Mouse (Mus musculus) cerebellum, adult 9-11 months (tissue): ENCODE measurements around the gene Ccdc85b.
A peak's percentile ranks its signal among the peaks of the same experiment; 100 is the strongest.

Experiments
- DNase-seq: peaks from one replicate; pipeline ENCODE4 v3.0.0; 2022

Ccdc85b gene

GRCm38 (mm10) chr19:5423561-5423960 is 34.1 kb downstream of the Ccdc85b start:
- peak; percentile 68 for DNase-seq

DNA sequence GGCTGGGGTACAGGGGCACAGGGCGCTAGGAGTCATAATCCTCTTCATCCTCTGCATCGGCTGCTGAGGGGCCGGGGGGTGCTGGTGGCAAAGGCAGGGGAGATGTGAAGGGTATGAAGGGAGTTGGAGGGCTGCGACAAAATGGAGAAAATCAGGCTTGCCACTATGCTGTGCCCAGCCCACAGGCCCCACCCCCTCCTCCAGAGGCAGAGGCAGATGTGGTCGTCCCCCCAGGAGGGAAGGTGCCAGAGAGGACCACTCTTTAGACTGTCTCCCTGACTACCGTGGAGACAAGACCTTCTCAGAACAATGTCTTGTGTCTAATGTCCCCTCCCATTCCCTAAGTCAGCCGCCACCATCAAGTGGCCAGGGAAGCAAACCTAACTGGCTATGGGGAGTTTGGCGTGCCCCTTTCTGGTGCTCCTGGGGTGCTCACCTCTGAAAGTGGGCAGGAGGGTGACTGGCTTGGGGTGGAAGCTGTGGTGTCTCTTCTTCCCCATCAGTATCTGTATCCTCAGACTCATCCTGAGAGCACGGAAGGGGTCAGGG is 34.7 kb downstream of the Ccdc85b start:
- peak; percentile 62 for DNase-seq

DNA sequence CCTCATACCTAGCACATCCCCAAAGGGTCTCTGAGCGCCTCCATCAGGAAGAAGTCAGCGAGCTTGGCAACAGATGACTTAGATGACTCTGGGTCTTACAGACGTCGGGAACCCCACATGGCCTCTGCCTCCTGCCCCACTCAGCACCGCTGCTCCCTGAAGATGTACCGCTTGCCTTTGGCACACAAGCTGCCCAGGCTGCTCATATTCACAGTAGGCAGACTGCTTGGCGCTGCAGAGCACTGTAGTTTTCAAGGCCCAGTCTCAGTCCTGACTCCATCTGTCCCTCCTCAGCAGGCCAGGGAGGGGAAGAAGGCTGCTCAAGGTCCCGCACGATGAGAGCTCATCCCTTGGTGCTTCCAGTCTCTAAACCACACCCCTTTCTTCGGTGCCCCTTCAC is 35.4 kb downstream of the Ccdc85b start:
- peak; percentile 72 for DNase-seq

- DNase-seq: no peak
These were observed 35.9 kb downstream of the Ccdc85b start for GRCm38 (mm10) chr19:5421784-5422183.

GRCm38 (mm10) chr19:5420579-5420978 is 37.1 kb downstream of the Ccdc85b start:
- DNase-seq: no peak

- no peak for DNase-seq
These were observed 38.1 kb downstream of the Ccdc85b start for GRCm38 (mm10) chr19:5419630-5420029.

DNA sequence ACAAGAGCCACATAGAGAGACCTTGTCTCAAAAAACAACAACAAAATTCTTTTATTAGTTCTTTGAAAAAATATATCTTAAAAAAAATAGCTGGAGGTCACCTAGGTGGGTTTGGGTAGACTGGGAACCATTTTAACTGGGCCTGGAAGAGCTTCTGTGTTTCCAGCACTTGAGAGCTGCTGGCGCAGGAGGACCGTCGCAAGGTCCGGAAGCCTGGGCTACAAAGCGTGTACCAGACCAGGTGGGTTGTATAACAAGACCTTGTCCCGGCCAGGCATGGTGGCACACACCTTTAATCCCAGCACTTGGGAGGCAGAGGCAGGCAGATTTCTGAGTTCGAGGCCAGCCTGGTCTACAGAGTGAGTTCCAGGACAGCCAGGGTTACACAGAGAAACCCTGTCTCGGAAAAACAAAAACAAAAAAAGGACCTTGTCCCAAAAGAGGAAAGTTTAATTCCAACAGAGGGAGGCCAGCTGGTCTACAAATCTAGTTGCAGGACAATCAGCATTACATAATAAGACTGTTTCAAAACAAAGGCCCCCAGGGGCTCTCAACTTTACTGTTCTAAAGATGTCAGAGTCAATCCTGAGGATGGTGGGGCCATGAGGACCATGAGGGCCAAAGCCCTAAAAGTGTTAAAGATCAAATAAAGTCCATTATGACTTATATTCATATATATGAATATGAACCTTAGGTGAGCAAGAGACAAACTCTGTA is 38.8 kb downstream of the Ccdc85b start:
- DNase-seq: no peak

DNA sequence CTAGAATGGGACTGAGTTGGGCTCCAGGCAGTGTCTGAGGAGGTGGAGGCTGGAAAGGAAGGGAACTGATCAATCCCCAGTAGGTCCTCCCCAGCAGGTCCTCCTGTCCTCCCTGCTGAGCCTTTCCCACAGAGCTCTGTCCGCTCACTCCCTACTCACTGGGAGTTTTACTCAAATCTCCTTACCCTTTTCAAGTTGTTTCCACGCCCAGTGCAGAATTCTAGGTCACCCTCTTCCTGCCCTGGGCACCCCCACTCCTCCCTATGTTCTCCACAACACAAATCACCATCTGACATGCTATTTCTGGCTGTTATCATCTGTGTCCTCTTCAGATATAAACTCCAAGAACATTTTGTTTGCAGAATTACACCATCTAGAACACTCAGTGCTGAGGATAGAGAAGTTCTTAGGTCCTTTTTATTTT is 43.1 kb downstream of the Ccdc85b start:
- DNase-seq: no peak

DNA sequence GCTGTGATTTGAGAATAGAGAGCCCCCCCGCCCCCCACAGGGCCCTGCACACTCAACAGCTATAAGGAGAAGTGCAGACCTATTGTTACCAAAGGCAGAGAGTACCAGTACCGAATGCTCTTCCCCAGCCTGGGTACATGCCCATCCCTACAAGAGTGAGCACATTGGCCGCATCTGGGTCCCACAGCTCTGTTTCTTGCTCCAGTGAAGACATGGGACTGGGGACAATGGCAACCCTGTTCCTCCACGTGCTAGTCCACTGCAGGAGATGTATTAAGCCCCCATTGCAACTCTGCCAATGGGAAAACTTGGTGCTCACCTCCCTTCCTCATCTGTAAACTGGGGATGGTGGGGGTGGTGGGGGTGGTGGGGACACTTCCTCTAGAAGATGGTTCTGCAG is 43.9 kb downstream of the Ccdc85b start:
- DNase-seq: no peak

DNA sequence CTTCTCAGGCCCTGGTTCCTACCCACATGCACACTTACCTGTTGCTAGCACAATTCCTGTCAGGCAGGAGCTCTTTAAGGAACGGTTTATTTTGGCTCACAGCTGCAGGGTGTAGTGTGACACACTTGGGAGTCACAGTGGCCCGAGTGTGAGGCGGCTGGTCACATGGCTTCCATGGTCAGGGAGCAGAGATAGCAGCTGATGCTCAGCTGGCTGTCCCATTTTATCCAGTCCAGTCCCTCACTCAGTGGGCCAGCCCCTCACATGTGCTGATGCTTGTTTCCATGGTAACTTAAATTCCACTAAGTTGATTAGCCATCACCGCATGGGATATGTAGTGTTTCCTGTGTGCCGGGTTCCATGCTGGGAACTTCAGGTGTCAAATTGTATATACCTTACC is 45.7 kb downstream of the Ccdc85b start:
- DNase-seq: no peak

DNA sequence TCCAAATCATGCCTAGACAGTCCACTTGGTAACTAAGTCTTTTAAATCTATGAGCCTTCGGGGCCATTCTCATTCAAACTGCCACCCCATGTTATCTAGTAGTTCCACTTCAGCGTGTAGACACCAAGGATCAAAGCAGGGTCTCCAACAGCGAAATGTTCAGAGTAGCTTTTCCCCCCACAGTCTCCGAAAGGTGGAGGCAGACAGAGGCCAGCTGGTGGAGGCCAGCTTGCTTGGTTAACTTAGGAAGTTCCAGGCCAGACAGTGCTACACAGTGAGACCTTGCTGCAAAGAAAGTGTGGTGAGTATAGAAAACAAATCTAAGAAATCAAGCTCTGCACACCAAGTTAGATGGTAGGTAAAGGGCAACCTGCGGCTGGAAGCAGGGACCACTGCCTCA is 47.1 kb downstream of the Ccdc85b start:
- no peak for DNase-seq

DNA sequence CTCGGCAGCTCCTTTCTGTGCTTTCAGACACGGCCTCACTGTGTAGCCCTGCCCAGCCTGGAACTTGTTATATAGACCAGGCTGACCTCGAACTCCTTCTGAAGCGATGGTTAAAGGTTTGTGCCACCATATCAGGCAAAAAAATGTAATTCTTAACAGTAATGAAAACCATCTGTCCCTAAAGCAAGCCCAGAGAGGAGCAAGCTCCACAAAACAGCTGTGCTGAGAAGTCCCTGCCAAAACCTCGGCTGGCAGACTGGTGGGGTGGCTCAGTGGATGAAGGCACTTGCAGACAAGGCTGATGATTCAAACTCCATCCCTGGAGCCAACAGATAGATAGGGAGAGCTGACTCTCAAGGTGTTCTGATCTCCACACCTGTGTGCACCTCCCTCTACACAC is 48.6 kb downstream of the Ccdc85b start:
- no peak for DNase-seq

- no peak for DNase-seq
These were observed 49.4 kb downstream of the Ccdc85b start for GRCm38 (mm10) chr19:5408057-5409001.

DNA sequence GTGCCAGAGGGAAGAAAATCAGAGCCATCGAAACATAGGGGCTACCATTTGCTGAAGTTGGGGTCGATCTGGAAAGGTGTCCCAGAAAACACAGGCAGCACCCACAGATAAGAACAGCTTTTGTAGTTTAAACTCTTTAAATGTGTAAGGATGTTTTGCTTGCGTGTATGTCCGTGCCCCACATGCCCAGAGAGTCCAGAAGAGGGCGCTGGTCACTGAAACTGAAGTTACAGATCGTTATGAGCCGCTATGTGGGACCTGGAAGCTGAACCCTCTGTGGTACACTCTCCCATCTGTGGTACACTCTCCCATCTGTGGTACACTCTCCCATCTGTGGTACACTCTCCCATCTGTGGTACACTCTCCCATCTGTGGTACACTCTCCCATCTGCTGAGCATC is 50.6 kb downstream of the Ccdc85b start:
- peak; percentile 79 for DNase-seq

DNA sequence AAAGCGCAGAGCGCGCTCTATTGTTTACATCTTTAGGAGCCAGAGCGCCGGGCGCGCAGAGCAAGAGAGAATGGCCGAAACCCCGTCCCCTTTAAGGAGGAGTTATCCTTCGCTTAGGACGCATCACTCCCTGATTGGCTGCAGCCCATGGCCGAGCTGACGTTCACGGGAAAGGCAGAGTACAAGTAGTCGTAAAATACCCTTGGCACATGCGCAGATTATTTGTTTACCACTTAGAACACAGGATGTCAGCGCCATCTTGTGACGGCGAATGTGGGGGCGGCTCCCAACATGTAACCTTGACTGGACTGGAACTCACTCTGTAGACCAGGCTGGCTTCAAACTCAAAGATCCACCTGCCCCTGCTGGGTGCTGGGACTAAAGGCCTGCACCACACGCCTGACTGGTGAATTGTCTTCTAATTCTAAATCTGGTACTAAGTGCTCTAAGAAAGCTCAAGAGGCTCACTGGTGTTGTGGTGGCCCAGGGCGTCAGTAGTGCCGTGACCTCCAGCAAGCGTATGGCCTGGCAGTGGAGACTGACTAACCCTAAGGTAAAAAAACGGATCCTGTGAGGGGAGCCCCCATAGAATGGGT is 51.1 kb downstream of the Ccdc85b start:
- peak; percentile 77 for DNase-seq

GRCm38 (mm10) chr19:5405924-5406323 is 51.8 kb downstream of the Ccdc85b start:
- DNase-seq: no peak
